Mouse (Mus musculus): ENCODE data around the gene Ccdc102a.
"Not testable (repeated sequence)": the region's sequence is repeated elsewhere in the genome, so short reads cannot be mapped to it uniquely, and the experiment has no call there.

Gene Ccdc102a

GRCm38 (mm10) chr8:94872576-94872975 is 45.3 kb downstream of the Ccdc102a start:
- no peak for DNase-seq

- no peak for DNase-seq
These were observed 45.7 kb downstream of the Ccdc102a start for GRCm38 (mm10) chr8:94872156-94872555.

GRCm38 (mm10) chr8:94871108-94871894 is 46.6 kb downstream of the Ccdc102a start:
- peak; percentile 77 for DNase-seq

- peak; percentile 70 for DNase-seq
These were observed 47.3 kb downstream of the Ccdc102a start for GRCm38 (mm10) chr8:94870474-94871107.

- DNase-seq, result no peak
These were observed 47.9 kb downstream of the Ccdc102a start for GRCm38 (mm10) chr8:94870003-94870402.

- no peak for DNase-seq
These were observed 48.8 kb downstream of the Ccdc102a start for GRCm38 (mm10) chr8:94869146-94869545.

GRCm38 (mm10) chr8:94866921-94867320 is 51.0 kb downstream of the Ccdc102a start:
- DNase-seq, result no peak

GRCm38 (mm10) chr8:94865292-94865691 is 52.6 kb downstream of the Ccdc102a start:
- no peak for DNase-seq

GRCm38 (mm10) chr8:94863897-94864673 is 53.8 kb downstream of the Ccdc102a start:
- no peak for DNase-seq

GRCm38 (mm10) chr8:94862487-94863220 is 55.2 kb downstream of the Ccdc102a start:
- no peak for DNase-seq

GRCm38 (mm10) chr8:94861352-94861910 is 56.5 kb downstream of the Ccdc102a start:
- DNase-seq, result peak; percentile 24

GRCm38 (mm10) chr8:94857346-94858173 is 60.3 kb downstream of the Ccdc102a start, which contains the start of gene Polr2c:
Gene Polr2c, plus strand, starts transcription at chr8:94857450.
- DNase-seq, result peak; percentile 88

GRCm38 (mm10) chr8:94857011-94857345 is 60.9 kb downstream of the Ccdc102a start:
- no peak for DNase-seq

GRCm38 (mm10) chr8:94854761-94855160 is 63.1 kb downstream of the Ccdc102a start:
- DNase-seq, result not testable (repeated sequence)
